Mouse (Mus musculus) liver, embryonic 15.5 days (tissue): Measurements from ENCODE around the gene Cep295nl. TPM values are rescaled to one million over a fixed set of nuclear protein-coding genes. Genes with fewer than 3 reads are reported as not detected.
"Not testable (repeated sequence)": the region's sequence is repeated elsewhere in the genome, so short reads cannot be mapped to it uniquely, and the experiment has no call there.

Experiments used
- ATAC-seq: fragments of 200-750 bp; cut with Nextera tagmentation; 2 replicates; pipeline ENCODE4 v1.8.0; 2017; ENCODE audit warnings: moderate number of reproducible peaks, mild to moderate bottlenecking, moderate library complexity; ENCODE audit not compliant: insufficient read depth
- H3K27ac ChIP-seq: fragments of 300-500 bp; sonication (generic); replicated peaks from 2 replicates; pipeline ENCODE4 v1.5.1; 2015; ENCODE audit warnings: mild to moderate bottlenecking, inconsistent platforms
- H3K27me3 ChIP-seq: fragments of 300-500 bp; sonication (generic); 2 replicates; pipeline ENCODE4 v1.6.1; 2015; ENCODE audit warnings: mild to moderate bottlenecking, inconsistent platforms
- H3K36me3 ChIP-seq: fragments of 300-500 bp; sonication (generic); replicated peaks from 2 replicates; pipeline ENCODE4 v1.6.1; 2015; ENCODE audit warnings: moderate library complexity, mild to moderate bottlenecking, inconsistent platforms
- H3K4me1 ChIP-seq: fragments of 300-500 bp; sonication (generic); replicated peaks from 2 replicates; pipeline ENCODE4 v1.6.1; 2015; ENCODE audit warnings: inconsistent platforms
- H3K4me2 ChIP-seq: fragments of 300-500 bp; sonication (generic); 2 replicates; pipeline ENCODE4 v1.6.1; 2015; ENCODE audit warnings: moderate library complexity, mild to moderate bottlenecking, inconsistent platforms
- H3K4me3 ChIP-seq: fragments of 300-500 bp; sonication (generic); replicated peaks from 2 replicates; pipeline ENCODE4 v1.5.1; 2015; ENCODE audit warnings: mild to moderate bottlenecking, inconsistent platforms
- H3K9ac ChIP-seq: fragments of 300-500 bp; sonication (generic); 2 replicates; pipeline ENCODE4 v1.6.1; 2015; ENCODE audit warnings: moderate library complexity, mild to moderate bottlenecking, inconsistent platforms
- H3K9me3 ChIP-seq: fragments of 300-500 bp; sonication (generic); replicated peaks from 2 replicates; pipeline ENCODE4 v1.6.1; 2016; ENCODE audit warnings: inconsistent platforms
- WGBS: fragments of 180-500 bp; shearing (Covaris S2); methylation state at CpG from one replicate; pipeline ENCODE4 v1.1.7; 2015; ENCODE audit warnings: mixed read lengths; ENCODE audit not compliant: insufficient replicate concordance; 5-methylcytosine and 5-hydroxymethylcytosine counted together
- polyA plus RNA-seq: library from polyadenylated mRNA; unstranded; fragments of >200 nt; fragmentation: Nextera tagmentation; extraction: Ambion mirVana; gene quantifications from 2 replicates; pipeline ENCODE4 v1.2.1, GENCODE M21; 2015

The Cep295nl gene
- polyA plus RNA-seq, 1 experiment from 2014 or later, result not detected

DNA sequence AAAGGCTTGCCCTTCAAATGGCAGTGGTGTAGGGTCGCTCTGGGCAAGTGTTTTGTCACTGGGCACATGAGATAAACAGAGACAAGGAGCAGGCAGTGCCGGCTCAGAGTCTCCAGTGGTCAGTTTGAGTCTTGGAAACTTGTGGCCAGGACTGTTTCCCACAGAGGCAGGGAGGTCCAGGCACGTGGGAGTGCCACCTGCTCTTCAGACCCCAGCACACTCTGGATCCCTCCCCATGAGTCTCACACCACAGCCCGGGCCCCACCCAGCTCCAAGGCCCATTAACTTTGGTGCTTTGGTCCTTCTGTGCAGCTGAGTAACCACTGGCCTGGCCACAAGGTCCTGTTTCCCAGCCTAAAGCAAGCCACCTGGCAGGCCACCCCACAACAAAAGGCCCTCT, 20.3 kb downstream of the Cep295nl start:
- ATAC-seq, result no peak
- Histone ChIP-seq H3K4me2 (no peak overlapping the region), H3K9ac (no peak overlapping the region), H3K27me3 (peaks cover 3% of the 10 kb centered on the region; the same call in 1 of the 2 replicates), H3K4me3 (no peak overlapping the region), H3K9me3 (no peaks in the 10 kb centered on the region), H3K36me3 (no peaks in the 10 kb centered on the region), H3K27ac (no peak overlapping the region), H3K4me1 (peaks cover 4% of the 10 kb centered on the region)
- WGBS, result 43% methylated on average over 4 of the region's 4 CpGs

DNA sequence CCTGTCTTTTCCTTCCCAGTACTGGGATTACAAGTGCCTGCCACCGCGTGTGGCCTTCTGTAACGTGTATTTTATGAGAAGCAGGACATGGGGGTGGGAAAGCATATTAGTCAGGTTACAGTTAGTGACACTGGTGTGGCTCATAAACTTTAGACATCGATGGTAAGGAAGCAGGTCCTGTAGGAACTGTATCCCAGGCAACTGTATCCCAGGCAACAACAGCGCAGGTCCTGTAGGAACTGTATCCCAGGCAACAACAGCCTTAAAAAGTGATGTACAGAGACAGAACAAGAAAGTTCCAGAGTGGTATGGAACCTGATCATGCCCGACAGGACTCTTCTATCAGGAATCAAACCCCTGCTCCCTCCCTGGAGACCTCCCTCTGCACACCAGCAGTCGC, 20.8 kb downstream of the Cep295nl start:
- Histone ChIP-seq H3K4me3 (no peak overlapping the region), H3K9ac (no peak overlapping the region)
- WGBS, result 73% methylated on average over 7 of the region's 7 CpGs

DNA sequence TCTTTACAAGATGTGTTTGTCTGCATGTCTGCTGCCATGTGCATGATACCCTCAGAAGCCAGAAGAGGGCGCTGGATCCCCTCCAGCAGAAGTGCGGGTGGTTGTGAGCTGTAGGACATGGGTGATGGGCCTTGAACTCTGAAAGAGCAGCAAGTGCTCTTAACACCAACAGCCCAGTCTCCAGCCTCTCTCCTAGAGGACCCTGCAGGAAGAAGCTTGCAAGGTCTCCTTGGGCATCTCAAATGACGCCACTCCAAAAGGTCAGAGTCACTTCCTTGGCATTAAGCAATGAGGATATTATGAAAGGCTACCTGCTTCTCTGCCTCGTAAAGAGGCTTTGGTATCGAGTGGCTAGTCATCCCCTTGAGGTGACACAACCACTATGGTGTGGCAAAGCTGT, 23.6 kb downstream of the Cep295nl start:
- ATAC-seq, result no peak
- Histone ChIP-seq H3K27me3 (no peaks in the 10 kb centered on the region), H3K9ac (no peak overlapping the region), H3K27ac (no peak overlapping the region), H3K4me1 (peaks cover 17% of the 10 kb centered on the region), H3K4me3 (no peak overlapping the region), H3K36me3 (no peaks in the 10 kb centered on the region), H3K4me2 (no peak overlapping the region), H3K9me3 (no peaks in the 10 kb centered on the region)
- 39% methylated on average over 5 of the region's 5 CpGs for WGBS

More for the DNA sequence above, 20.8 kb downstream of the Cep295nl start:
- peaks cover 8% of the 10 kb centered on the region for H3K4me1 ChIP-seq
- no peak for ATAC-seq
- H3K36me3 ChIP-seq, result no peaks in the 10 kb centered on the region
- no peak overlapping the region for H3K4me2 ChIP-seq
- no peak overlapping the region for H3K27ac ChIP-seq
- H3K9me3 ChIP-seq, result no peaks in the 10 kb centered on the region
- peaks cover 3% of the 10 kb centered on the region; the same call in 1 of the 2 replicates for H3K27me3 ChIP-seq

DNA sequence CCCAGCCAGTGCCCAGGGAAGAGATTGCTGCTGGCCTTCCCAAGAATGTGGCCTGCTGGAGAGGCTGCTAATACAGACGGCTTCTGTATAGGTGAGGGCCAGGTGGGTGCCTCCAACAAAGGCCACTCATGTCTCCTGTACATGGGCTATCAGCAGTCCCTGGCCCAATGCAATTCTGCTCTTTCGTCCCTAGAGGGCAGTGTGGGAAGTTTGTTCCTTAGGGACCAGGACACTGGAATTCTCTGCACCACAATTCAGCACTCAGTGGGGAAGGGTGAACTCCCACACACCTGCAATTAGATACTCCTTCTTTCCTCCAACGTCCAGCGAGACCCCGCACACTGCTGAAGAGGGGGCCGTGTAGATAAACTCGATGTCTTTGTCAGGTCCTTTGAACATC, 25.2 kb downstream of the Cep295nl start:
- Histone ChIP-seq H3K9ac (no peak overlapping the region), H3K9me3 (no peaks in the 10 kb centered on the region), H3K4me1 (peaks cover 25% of the 10 kb centered on the region), H3K36me3 (no peaks in the 10 kb centered on the region), H3K27ac (no peak overlapping the region), H3K27me3 (no peaks in the 10 kb centered on the region), H3K4me3 (no peak overlapping the region), H3K4me2 (no peak overlapping the region)
- no peak for ATAC-seq
- WGBS, result 21% methylated on average over 7 of the region's 7 CpGs

DNA sequence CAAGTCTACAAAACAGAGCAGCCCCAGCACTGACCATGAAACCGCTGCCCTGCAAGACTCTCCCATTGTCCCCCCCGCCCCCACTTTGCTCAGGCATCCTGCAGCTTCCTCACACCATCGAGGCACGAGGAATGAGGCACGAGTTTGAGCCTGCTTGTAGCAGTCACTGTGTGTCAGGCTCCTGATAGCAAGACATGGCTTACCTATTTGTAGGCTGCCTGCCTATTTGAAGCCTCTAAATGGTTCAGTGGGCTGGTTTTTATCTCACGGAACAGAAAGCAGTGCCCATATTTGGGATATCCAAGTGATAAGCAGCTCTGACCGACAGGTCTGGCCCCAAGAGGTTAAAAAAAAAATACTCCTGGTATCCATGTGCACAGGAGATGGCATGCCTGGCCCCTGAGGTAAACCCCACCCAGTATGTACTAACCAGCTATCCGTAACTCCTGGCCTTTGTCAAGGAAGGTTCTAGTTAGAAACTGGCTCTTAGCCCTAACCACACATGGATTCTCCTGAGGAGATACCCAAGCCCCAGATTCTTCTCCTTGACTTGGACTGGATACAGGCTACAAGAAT, 26.0 kb downstream of the Cep295nl start:
- Histone ChIP-seq H3K27ac (no peak overlapping the region), H3K9ac (no peak overlapping the region), H3K4me1 (peaks cover 26% of the 10 kb centered on the region), H3K4me3 (no peak overlapping the region), H3K36me3 (no peaks in the 10 kb centered on the region), H3K27me3 (no peaks in the 10 kb centered on the region), H3K4me2 (no peak overlapping the region), H3K9me3 (no peaks in the 10 kb centered on the region)
- no peak for ATAC-seq
- 36% methylated on average over 8 of the region's 8 CpGs for WGBS

DNA sequence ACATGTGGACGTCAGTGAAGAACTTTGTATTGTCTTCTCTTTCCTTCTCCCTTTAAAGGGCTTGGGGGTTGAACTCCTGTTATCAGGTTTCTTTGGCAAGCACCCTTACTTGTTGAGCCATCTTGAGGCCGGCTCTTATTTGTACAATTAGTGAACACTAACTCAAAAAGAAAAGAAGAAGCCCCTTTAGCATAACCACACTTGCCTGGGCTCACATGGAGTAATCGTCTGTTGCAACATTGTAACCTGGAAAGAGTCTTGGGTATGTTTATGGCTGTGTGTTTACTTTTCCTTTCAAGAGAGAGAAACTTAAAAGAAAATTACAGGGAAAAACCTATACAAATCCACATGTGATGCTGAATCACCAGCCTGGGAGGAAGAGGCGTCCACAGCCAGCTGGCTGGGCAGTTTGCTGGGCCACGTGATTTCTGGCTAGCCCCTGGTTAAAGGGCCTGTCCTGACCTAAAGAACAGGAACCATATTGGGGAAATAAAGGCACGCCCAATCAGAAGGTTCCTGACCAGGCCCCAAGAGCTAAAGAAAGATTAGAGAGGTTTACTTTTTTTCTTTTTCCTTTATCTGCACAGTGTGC, 30.1 kb downstream of the Cep295nl start:
- no peak overlapping the region for H3K9ac ChIP-seq
- WGBS, result 42% methylated on average over 6 of the region's 6 CpGs
- H3K4me3 ChIP-seq, result no peak overlapping the region
- H3K9me3 ChIP-seq, result no peaks in the 10 kb centered on the region
- no peak overlapping the region for H3K27ac ChIP-seq
- H3K36me3 ChIP-seq, result no peaks in the 10 kb centered on the region
- ATAC-seq, result no peak
- no peaks in the 10 kb centered on the region for H3K27me3 ChIP-seq
- H3K4me2 ChIP-seq, result no peak overlapping the region
- peaks cover 25% of the 10 kb centered on the region for H3K4me1 ChIP-seq

DNA sequence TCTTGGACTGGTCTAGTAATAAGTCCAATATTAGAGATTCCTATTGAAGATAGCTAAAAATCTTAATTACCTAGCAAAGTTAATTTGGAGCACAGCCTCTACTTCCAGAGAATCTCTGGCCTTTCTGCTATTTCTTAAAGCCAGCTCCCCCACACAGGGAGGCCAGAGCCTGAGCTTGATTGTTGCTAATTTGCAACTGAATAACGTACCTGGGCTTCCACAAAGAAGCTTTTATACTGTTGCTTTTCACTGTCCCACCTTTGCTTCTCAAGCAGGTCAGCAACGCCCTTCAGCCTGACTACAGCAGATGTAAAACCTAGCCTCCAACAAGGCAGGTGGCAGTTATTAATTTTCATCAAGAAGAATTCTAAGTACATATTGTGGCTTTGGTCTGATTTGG, 34.3 kb downstream of the Cep295nl start:
- H3K27me3 ChIP-seq, H3K36me3 ChIP-seq, H3K4me1 ChIP-seq, H3K27ac ChIP-seq, H3K4me3 ChIP-seq, H3K9me3 ChIP-seq, ATAC-seq, H3K4me2 ChIP-seq, H3K9ac ChIP-seq: not testable (repeated sequence)
- 55% methylated on average over 2 of the region's 2 CpGs for WGBS

DNA sequence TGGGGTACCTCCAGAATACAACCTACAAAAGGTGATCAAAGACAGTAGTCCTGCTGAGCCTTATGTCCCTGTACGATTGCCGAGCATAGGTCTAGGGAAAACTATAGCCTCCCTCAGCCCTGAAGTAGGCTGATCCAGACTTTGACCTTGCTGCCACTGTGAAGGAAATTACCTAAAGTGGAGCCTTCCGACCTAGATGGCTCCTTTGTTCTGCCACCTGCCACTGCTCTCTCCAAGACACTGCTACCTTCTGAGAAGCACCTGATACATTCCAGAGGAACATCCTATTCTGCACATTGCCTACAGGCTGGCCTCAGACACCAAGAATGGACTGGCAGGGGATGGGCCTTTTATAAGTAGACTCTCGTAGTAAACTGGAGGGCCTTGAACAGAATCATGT, 38.3 kb downstream of the Cep295nl start:
- not testable (repeated sequence) for H3K27me3 ChIP-seq, ATAC-seq
- 77% methylated on average over 4 of the region's 4 CpGs for WGBS

DNA sequence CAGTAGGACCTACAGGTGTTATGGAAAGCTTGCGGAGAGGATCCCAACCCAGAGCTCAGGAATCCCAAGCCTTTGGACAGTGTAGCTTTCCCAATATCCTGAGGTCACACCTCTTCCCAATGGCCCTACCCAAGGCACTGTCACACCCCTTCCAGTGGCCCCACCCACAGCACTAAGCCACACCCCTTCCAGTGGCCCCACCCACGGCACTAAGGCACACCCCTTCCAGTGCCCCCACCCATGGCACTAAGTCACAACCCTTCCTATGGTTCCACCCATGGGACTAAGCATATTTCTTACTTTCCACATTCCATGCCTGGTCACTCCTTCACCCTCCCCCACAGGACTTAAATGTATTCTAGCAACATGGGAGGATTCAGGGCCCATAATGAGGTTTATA, 43.5 kb downstream of the Cep295nl start:
- no peaks in the 10 kb centered on the region for H3K36me3 ChIP-seq
- no peak overlapping the region for H3K4me3 ChIP-seq
- no peaks in the 10 kb centered on the region for H3K4me1 ChIP-seq
- H3K9ac ChIP-seq, result no peak overlapping the region
- no peak overlapping the region for H3K27ac ChIP-seq
- H3K27me3 ChIP-seq, result no peaks in the 10 kb centered on the region
- WGBS, result 50% methylated on average over 2 of the region's 2 CpGs
- H3K4me2 ChIP-seq, result no peak overlapping the region
- no peaks in the 10 kb centered on the region for H3K9me3 ChIP-seq
- peak; percentile 42; the same call in 1 of the 2 replicates for ATAC-seq

More for the DNA sequence above, 38.3 kb downstream of the Cep295nl start:
- not testable (repeated sequence) for H3K27ac ChIP-seq, H3K4me1 ChIP-seq, H3K4me3 ChIP-seq, H3K9ac ChIP-seq, H3K4me2 ChIP-seq, H3K36me3 ChIP-seq, H3K9me3 ChIP-seq

DNA sequence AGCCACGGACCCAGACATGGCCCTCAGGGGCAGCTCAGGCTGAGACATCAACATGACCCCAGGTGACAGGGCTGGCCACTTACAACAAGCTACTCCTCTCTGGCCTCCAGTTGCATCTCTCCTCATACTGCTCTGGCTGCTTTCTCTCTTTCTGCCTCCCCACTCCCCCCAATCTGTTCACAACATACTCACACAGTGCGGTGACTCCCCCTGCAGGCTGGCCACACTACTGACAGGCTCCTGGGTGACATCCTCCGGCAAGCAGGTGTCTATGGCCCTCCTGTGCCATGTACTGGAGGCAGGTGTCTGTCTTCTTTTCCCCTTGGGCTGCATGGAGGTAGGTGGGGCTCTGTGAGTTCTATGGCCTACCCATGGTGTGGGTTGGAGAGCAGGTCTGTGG, 44.3 kb downstream of the Cep295nl start:
- H3K9ac ChIP-seq, result no peak overlapping the region
- no peak overlapping the region for H3K4me2 ChIP-seq
- H3K27me3 ChIP-seq, result no peaks in the 10 kb centered on the region
- 61% methylated on average over 3 of the region's 3 CpGs for WGBS
- ATAC-seq, result no peak
- no peaks in the 10 kb centered on the region for H3K36me3 ChIP-seq
- no peak overlapping the region for H3K27ac ChIP-seq
- no peaks in the 10 kb centered on the region for H3K9me3 ChIP-seq
- no peaks in the 10 kb centered on the region for H3K4me1 ChIP-seq
- H3K4me3 ChIP-seq, result no peak overlapping the region

DNA sequence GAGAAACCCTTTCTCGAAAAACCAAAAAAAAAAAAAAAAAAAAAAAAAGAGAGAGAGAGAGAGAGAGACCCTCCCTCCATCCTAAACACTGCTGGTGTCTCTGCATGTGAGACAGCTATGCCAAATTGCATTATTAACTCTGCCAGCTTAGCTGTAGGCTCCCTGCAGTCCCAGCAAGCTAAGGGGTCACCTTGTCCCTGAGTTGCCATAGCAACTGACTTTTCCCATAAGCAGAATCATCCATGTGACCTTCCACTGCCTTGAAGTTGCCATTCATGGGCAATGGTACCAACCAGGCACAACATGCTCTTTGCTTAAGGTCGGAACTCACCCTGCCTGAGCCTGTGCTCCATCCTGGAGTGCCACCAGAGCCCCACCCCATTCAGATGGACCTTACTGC, 47.3 kb downstream of the Cep295nl start:
- no peak overlapping the region for H3K27ac ChIP-seq
- 46% methylated on average over 2 of the region's 2 CpGs for WGBS
- H3K27me3 ChIP-seq, result no peaks in the 10 kb centered on the region; the same call in 1 of the 2 replicates
- ATAC-seq, result no peak
- H3K36me3 ChIP-seq, result no peaks in the 10 kb centered on the region
- H3K4me3 ChIP-seq, result no peak overlapping the region
- H3K9ac ChIP-seq, result no peak overlapping the region
- H3K4me1 ChIP-seq, result peaks cover 11% of the 10 kb centered on the region
- no peaks in the 10 kb centered on the region for H3K9me3 ChIP-seq
- no peak overlapping the region for H3K4me2 ChIP-seq

DNA sequence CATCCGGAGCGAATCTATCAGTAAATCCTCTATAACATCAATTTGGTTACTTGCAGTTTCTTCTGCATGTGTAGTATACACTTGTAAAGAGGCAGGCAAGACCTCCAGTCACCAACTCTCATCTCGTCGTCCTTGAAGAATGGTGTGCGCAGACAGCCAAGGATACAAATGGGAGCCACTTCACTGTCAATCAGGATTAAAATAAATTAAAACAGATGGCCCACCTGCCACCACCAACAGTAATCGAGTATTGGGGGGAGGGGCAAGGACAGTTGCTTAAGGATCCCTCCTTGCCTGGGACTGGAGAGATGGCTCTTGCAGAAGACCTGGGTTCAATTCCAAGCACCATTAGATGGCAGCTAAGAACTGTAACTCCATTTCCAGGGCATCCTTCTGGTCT, 49.6 kb downstream of the Cep295nl start:
- 61% methylated on average over 6 of the region's 6 CpGs for WGBS
- Histone ChIP-seq H3K4me1 (peaks cover 27% of the 10 kb centered on the region), H3K9me3 (no peaks in the 10 kb centered on the region), H3K36me3 (peaks cover under 1% of the 10 kb centered on the region), H3K27me3 (no peaks in the 10 kb centered on the region; the same call in 1 of the 2 replicates), H3K27ac (no peak overlapping the region), H3K9ac (no peak overlapping the region), H3K4me2 (no peak overlapping the region), H3K4me3 (no peak overlapping the region)
- ATAC-seq, result no peak
